Mouse (Mus musculus) heart, postnatal 14 days (tissue): ENCODE measurements around the gene Sugct. TPM values are rescaled to one million over a fixed set of nuclear protein-coding genes. Genes with fewer than 3 reads are reported as not detected.

ENCODE experiments used
- DNase-seq, 2 experiments: peaks; one replicate each; pipeline ENCODE4 v3.0.0; 2021 to 2022
- intact Hi-C: fragments of 180-260 bp; cut with DNase I; formaldehyde crosslinking; loops from one replicate; pipeline ENCODE4 v1.15.1; 2025
- total RNA-seq, 2 experiments: library from RNA; stranded (reverse); gene quantifications; 2 replicates each; pipeline ENCODE4 v1.2.3; 2021

The Sugct gene
- total RNA-seq, 2 experiments from 2014 or later, result 0.67 to 0.78 TPM

- no peak for DNase-seq
- intact Hi-C loops, result no loop called here
Measured at GRCm38 (mm10) chr13:16816747-16817146, 878.6 kb downstream of the Sugct start.

GRCm38 (mm10) chr13:16812268-16812667 lies 883.1 kb downstream of the Sugct start:
- intact Hi-C loops, result no loop called here
- DNase-seq, result no peak

Other genes starting within 250 kb of the Sugct start
- gene Mplkip, start 361 bp downstream of the Sugct start, total RNA-seq, result 10 to 100 TPM in 1 of 2 experiments, 1 to 10 TPM in 1; 9.0 to 10.2 TPM
- 10 to 100 TPM; 30.6 to 30.7 TPM for gene Cdk13, start 109.5 kb upstream of the Sugct start, total RNA-seq
- 10 to 100 TPM; 38.4 to 41.7 TPM for gene Rala, start 248.7 kb upstream of the Sugct start, total RNA-seq